Mouse (Mus musculus): ENCODE data around the gene Birc2.

The Birc2 gene

DNA sequence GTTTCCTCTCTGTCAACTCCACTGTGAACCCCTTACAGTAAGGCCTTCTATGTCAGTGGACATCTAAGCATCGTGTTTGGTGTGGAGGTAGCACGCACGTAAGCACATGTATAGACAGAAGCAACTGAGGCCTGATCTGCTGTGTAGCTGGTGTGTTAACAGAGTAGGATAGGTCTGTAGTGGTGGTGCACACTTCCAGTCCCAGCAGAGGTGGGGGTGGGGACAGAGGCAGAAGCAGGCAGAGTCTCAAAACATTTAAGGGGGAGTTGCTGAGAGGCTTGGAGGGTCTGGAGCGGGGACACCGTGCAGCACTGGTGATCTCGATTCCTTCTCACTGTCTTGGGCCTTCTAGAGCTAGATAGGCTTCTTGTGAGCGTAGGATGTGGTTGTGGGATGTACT is 50.8 kb downstream of the Birc2 start:
- peak in 1 of 2 experiments; percentile 57 for DNase-seq (ENCODE audit: low spot score in 2 of 2)

DNA sequence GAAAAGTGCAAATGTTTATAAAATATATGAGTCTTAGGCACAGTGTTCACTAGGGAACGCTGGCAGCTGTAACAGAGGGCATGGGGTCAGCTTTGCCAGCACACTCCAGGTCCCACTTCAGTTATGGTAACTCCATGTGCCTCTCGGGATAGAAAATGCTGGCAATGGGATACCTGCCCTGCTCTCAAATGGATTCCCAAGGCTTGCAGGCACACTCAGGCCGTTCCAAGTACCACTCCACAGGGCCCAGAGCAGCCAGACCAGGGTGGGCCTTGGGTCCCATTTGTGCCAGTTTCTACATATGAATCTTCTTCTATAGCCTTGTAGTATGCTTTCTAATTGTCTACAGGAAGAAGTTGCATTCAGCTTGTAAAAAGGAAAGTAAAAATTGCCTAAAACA is 51.5 kb downstream of the Birc2 start:
- no peak for DNase-seq (ENCODE audit: low spot score in 2 of 2)

DNA sequence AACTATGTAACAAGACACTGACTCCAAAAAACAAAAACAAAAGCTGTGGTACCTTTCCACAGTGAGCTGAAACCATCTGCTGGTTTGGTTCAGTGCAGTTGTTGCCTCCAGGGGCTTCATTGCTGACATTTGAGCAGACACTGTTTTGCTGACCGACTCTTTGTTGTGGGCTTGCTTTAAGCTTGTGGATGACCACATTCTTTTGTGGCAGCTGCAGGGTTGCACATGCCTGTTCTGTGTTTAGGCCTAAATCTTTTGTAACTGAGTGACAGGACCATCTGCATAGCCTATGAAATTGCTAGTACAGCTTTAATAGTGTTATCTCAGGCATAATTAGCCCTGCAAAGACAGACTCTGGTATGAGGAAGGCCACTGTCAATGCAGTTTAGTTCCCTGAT is 52.2 kb downstream of the Birc2 start:
- DNase-seq (ENCODE audit: low spot score in 2 of 2): no peak

DNA sequence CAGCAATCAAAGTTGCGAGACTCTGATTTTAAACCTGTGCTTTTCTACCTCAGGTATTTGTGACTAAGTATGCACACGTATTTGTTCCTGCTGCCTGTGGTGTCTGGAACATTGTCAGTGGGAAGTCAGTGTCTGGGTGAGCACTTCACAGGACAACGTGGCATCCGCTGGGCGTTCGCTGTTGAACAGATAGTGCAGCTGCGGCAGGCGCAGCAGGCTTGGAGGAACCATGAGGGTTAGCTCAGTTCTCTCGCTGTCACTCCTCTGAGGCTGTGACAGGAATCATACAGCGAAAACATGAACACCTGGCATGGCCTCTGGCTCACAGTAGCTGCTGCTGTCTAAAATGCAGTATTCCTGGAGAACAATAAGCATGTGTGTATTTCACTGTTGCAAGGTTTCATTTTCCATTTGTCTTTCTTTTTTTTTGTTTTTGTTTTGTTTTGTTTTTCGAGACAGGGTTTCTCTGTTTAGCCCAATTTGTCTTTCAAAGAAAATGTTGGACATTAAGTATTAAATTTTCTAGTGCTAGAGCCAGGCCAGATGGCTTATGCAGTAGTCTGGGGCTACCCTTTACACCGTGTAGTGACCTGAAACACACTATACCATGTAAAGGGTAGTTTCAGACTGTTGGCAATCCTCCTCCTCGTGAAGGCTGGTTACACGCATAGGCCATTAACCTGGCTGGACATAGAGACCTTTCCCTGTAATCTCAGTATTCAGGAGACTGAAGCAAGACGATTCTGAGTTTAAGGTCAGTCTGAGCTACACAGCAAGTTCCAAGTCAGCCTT is 52.8 kb downstream of the Birc2 start:
- peak in 1 of 2 experiments; percentile 66 for DNase-seq (ENCODE audit: low spot score in 2 of 2)

DNA sequence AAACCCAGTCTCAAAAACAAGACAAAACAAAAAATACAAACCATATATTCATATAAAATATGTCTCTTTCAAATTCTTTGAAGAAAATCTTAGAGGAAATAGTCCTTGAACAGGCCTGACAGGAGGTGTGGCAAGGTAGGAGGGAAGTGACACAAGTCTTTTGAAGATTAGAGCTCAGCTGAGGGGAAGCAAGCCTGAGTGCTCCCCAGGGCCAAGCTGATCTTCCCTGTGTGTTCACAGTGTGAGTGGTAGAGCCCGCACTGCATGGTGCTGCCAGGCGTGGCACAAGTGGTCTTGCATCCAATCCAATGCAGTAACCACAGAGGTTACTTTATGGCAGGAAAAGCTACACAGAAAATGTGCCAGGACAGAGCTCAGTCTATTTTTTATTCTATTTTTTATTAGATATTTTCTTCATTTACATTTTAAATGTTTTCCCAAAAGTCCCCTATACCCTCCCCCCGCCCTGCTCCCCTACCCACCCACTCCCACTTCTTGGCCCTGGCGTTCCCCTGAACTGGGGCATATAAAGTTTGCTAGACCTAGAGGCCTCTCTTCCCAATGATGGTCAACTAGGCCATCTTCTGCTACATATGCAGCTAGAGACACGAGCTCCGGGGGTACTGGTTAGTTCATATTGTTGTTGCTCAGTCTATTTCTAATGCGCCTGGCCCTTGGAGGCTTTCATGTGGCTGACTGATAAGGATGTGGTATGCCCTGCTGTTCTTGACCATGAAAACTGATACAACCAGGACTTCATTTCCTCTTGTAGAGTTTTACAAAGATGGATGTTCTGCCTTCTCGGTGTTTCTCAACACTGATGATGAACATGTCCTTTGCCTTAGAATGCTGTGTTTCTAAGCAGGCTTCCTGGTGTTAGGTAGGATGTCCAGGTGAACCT is 56.4 kb downstream of the Birc2 start:
- DNase-seq (ENCODE audit: low spot score in 2 of 2): peak; percentile 62 to 76

DNA sequence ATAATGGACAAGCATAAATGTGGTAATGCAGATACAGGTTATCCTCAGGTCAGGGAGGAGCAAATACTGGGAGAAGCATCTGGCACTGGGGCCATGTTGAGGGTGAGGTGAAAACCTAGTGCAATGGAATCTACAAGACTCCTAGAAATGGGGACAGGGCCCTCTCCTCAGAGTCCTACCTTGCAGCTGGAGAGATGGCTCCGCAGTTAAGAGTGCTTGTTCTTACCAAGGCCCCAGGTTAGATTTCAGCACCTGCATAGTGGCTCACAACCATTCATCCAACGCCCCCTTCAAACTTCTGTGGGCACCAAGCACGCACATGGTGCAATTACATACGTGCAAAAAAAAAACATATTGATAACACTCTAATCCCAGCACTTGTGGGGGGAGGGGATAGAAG is 57.1 kb downstream of the Birc2 start:
- DNase-seq (ENCODE audit: low spot score in 2 of 2): peak in 1 of 2 experiments; percentile 42

DNA sequence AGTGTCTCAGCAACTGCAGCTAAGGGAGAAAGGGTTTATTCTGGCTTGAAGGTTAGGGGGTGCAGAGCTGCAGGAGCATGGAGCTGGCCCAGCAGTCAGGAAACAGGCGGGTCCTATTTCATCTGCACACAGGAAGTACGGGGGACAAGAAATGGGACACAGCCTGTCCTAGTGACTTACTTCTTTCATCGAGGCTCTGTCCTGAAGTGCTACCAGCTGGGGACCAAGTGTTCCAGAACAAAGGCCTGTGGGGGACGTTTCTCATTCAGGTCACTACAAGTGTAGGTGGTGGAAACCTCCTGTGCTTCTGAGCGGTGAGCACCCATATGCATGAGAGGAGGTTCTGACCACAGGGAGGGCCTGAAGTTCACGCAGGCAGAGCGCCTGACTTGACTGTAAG is 58.1 kb downstream of the Birc2 start:
- DNase-seq (ENCODE audit: low spot score in 2 of 2): peak in 1 of 2 experiments; percentile 53

DNA sequence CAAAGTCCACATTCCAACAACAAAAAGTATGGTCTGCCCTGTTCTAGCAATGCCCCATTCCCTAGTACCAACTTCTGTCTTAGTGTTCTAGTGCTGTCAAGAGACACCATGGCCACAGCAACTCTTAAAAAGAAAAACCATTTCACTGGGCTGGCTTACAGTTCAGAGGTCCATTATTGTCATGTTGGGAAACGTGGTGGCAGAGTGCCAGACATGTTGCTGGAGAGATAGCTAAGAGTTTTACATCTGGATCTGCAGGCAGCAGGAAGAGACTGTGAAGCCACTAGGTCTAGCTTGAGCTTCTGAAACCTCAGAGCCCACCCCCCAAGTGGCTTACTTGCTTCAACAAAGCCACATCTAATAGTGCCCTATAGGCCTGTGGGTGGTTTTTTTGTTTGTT is 59.2 kb downstream of the Birc2 start:
- DNase-seq (ENCODE audit: low spot score in 2 of 2): peak in 1 of 2 experiments; percentile 62

DNA sequence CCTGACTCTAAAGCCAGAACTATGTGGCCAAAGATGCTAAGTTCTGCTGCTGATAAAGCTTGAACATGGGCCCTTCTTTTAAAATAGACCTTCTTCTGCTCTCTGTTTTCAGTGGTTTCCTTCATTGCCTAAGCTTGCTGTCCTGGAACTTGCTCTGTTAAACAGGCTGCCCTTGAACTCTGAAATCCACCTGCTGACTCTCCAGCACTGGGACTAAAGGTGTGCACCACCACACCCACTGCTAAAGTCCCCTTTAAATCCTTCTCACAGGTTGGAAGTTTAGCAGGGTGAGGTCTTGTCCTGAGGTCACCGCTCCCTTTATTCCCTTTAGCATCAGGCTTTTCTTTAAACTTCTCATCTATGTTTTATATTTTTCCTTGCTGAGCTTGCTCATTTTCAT is 59.9 kb downstream of the Birc2 start:
- DNase-seq (ENCODE audit: low spot score in 2 of 2): peak in 1 of 2 experiments; percentile 46

DNA sequence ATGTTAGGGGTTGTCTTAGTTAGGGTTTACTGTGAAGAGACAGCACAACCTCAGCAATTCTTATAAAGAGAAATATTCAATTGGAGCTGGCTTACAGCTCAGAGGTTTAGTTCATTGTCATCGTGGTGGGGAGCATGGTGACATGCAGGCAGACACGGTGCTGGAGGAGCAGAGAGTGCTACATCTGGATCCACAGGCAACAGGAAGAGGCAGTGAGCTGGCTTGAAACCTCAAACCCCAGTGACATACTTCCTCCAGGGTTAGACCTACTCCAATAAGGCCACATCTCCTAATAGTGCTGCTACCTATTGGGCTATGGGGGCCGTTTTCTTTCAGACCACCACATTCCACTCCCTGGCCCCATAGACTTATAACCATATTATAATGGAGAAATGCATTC is 60.9 kb downstream of the Birc2 start:
- no peak for DNase-seq (ENCODE audit: low spot score in 2 of 2)

DNA sequence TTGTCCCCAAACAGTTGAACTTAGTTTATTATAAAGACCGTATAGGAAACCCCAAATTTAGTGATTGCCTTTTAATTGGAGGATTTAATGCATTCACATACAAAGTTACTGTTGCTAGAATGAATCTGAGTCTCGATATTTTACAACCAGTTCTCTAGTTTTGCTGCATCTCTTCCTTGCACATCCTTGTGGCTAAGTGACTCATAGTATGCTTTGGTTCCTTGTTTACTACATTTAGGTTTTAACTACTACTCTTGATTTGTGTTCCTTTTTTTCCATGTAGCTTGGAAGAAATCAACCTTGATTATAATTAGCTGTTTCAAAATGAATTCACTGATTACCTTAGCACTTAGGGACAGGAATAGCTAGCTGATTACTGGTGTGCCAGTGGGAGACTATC is 61.9 kb downstream of the Birc2 start:
- DNase-seq (ENCODE audit: low spot score in 2 of 2): no peak

DNA sequence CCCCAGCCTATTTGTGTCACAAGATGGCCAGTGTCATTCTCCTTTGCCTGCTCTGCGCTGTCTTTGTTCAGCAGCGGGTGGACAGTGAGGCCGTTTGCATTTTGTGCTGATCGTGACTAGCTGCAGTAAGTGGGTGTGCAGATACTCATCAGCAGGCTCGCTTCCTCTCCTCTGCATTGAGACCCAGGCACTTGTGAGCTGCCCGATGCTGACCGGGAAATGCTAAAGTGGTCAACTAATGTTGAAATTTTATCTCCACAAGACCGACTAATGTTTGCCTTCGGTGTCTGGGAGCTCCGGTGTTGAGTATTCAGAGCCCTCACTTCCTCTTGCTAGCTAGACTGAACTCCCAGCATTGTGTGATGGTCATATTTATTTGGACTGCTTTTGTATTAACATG is 62.3 kb downstream of the Birc2 start:
- DNase-seq (ENCODE audit: low spot score in 2 of 2): no peak

DNA sequence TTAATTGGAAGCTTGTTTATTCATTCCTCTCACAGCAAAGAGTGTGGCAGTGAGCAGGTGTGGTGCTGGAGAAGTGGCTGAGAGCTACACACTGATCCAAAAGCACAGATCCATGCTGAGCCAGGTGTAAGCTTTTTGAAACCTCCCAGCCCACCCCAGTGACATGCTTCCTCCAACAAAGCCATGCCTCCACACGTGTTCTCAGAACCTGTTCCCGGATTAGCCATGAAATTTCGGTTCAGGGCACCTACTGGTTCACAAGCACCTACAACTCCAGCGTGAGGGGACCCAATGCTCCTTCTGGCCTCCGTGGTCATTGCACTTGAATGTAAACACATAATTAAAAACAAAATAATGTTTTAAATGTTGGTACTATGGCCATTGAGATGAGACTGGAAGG is 63.2 kb downstream of the Birc2 start:
- DNase-seq (ENCODE audit: low spot score in 2 of 2): no peak

DNA sequence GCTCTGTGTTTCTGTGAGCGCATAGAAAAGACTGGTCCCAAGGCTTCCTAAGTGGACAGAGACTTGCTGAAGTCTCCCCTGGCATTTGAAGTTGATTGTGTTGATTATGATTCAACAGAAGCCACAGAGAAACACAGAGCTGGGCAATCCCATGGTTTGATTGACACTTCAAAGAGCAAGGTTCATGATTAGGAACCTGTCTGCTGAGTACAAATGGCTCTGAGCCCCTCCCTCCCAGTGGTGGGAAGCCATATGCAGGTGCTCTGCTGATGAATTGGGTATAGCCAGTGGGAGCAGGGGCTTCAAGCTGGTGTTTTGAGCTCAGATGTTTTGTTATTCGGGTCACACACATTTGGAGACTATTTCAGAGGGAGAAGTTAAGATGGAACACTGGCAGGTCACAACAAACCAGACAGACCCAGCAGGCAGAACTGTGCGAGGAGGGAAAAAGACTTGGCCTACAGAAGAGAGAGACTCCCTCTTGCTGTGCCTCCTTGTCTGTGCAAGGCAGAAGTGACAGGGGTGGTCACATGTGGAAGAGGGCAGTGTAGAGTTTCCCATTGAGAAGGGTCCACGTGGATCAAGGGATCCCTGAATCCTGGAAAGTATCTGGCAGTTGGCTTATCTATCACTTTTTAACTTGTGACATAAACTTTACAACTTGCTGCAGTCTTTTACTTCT is 64.0 kb downstream of the Birc2 start:
- DNase-seq (ENCODE audit: low spot score in 2 of 2): no peak

DNA sequence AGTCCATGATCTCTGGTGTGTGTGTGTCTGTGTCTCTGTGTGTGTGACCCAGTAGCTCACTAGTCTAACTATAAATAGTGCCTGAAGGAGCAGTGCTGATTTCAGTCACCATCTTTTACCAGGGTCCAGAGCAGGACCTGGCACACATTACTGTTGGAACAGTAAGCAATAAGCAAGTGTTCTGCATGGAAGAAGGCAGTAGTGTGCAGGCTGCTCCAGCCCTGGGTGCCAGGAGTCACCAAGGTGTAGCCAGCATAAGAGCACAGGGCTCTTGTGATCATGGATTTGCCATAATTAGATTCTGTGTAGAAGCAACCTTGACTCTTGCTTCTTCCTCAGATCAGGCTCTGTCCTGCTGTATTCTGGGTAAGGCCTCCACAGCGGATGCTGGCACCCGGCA is 64.5 kb downstream of the Birc2 start:
- no peak for DNase-seq (ENCODE audit: low spot score in 2 of 2)

DNA sequence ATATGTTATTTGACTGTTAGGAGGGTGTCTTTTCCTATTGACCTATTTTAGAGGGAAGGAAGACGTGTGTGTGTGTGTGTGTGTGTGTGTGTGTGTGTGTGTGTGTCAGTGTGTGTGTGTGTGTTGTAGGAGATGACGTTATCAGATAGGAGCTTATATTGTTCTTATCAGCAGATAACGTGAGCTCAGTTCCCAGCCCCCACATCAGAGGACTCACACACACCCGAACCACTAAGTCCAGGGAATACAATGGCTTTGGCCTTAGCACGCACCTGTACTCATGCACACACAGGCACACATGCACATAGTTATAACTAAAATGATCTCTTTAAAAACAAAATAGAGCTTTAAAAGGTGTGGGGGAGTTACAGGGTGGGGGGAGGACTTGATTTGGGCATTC is 67.4 kb downstream of the Birc2 start:
- no peak for DNase-seq (ENCODE audit: low spot score in 2 of 2)

DNA sequence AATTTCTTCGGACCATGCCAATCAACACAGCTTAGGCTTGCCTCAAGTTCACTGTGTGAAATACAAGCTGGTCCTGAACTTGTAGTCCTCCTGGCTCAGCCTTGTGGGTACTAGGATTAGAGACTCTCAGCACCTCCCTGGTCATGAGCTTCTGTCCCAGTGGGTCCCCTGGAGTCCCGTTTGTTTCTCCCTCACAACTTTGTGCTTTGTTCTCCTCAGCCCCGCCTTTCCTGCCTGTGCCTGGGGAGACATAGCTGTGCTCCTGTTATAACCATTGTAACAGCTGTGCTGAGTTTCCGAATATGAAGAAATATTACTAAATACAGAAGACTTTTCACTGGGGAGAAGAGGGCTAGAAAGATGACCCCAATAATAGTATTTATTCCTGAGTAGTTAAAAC is 67.8 kb downstream of the Birc2 start:
- no peak for DNase-seq (ENCODE audit: low spot score in 2 of 2)

All from spleen, postnatal 4 days (tissue).